Mouse (Mus musculus) B cell, adult 2 months (primary cell): ENCODE measurements around the gene Tspyl1.
"Not testable (repeated sequence)": the region's sequence is repeated elsewhere in the genome, so short reads cannot be mapped to it uniquely, and the experiment has no call there.

ENCODE experiments used
- DNase-seq, 2 experiments: peaks; one replicate each; pipeline ENCODE4 v3.0.0; 2022

Gene Tspyl1

DNA sequence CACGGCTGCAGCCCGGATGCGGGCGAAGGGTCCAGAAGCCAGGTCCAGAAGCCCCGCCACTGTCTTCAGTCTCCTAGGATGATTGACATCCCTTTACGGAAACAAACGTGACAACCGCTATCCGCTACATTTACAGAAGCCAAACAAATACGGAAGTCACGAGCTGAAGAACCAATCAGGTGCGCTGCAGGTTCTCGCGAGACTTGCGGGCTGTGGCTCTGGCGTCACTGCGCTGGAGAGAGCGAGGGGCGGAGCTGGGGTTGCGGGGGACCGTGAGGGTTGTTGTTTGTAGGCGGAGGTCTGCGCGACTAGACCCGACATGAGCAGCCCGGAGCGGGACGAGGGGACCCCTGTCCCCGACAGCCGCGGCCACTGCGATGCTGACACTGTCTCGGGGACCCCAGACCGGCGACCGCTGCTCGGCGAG, at the start of gene Tspyl1:
Tspyl1 (plus strand) TSS at position 229 of the 427 bp plus-strand sequence.
- peak; percentile 97 to 98 for DNase-seq

DNA sequence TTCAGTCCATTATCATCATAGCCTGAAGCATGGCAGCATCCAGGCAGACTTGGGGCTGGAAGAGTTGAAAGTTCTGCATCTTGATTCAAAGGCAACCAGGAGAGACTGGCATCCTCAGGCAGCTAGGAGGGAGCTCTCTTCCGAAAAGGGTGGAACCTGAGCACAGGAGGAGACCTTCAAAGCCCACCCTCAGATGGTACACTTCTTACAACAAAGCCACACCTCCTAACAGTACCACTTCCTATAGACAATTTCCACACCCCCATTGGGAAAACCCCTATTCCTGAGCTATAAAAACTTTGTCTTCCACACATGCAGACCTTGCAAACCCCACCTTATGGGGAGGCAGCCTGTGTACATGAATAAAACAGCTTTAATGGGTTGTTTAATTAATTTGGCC, 48.6 kb upstream of the Tspyl1 start:
- DNase-seq = no peak

DNA sequence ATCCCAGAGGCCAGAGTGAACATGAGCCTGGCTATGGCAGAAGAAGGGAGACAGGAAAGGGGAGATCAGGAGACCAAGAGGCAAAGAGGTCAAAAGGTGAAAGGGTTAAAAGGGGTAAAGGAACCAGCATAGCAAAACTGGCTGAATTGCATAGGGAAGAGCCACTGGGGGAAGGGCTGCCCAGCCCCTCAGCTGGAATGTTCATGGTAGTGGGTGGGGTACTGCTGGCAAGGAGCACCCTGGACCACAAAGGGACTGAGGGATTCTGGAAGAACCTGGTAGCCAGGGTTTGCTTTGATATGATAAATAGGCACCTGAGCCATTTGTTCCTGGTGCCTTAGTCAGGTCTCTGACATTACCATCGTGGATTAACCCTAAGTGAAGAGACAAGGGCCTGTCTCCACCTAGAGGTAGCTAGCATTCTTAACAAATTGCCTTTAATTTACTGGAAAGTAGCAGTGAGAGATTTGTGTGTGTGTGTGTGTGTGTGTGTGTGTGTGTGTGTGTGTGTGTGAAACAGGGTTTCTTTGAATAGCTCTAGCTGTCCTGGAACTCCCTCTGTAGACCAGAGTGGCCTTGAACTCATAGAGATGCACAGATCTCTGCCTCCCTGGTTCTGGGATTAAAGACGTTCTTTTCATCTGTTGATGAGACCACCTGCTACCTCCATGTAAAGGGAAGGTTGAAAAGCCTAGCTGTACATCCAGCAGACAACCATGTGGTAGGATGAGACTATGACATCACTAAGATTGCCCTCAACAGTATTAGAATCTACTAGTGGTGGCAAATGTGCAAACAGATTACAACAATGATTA, 47.9 kb upstream of the Tspyl1 start:
- DNase-seq = peak; percentile 9 to 13

DNA sequence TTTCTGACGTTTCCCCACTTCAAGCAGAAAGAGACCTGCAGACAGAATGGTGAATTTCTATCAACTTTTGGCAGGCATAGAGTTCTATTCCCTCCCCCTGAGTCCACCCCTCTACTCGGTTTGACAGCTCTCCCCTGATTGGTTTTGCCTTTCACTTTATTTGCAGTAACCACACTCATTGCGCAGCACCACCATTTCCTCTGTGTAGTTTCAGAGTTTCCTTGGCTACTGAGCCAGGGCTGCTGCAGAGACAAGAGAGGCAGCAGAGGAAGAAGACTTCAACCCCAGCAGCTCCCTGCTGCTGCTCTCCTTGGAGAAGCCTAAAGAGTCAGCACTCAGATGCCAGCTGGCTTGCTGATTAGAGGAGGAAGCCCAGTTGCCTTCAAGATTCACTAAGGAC, 46.6 kb upstream of the Tspyl1 start:
- no peak for DNase-seq

DNA sequence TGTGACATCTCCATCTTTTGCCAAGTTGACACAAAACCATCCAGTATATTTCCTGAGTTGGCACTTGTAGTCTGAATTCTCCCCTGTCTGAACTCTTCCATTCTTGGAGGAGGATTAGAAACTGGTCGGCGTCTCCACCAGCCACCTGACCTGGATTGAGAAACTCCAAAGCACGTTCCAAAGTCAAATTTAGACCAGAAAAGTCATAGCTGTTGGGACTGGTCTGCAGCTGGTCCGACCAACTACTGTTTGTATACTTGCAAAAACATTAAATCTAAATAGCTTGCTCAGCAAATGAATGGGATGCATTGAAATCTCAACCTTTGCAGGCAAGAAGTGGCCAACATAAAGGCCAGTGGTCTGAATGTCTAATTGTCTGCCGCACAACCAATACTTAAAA, 45.4 kb upstream of the Tspyl1 start:
- DNase-seq = no peak

DNA sequence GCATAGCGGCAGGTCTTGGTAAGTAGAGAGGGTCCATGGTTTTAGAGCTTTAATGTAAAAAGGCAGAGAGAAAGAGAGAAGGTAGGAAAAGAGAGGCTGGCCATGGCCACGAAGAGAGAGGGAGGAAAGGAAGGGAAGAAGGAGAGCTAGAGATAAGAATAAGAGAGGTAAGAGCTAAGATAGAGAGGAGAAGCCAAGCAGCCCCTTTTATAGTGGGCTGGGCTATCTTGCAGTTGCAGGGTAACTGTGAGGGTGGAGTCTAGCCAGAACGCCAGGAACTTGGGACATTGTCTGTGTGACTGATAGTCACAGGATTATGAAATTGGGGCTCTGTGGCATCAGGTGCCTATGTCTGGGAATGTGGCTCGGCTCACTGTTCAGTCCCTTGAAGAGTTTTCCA, 43.5 kb upstream of the Tspyl1 start:
- no peak for DNase-seq

DNA sequence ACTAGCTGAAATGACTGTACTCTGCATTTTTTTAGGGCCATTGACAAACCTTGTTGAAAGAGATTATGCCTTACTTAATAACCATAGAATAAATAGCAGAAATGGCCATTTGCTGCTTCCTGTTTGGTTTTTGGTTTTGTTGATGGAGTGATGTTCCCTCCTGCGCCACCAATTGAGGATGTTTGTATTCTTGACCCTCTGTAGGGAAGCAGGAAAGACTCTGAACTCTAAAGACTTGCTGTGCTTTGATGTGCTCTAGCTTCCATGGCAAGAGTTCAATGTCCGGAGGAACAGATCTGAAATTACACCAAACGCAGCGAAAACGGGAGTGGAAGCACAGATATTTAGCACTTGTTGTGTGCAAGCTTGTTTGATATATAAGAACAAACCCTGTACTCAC, 37.2 kb upstream of the Tspyl1 start:
- no peak for DNase-seq

DNA sequence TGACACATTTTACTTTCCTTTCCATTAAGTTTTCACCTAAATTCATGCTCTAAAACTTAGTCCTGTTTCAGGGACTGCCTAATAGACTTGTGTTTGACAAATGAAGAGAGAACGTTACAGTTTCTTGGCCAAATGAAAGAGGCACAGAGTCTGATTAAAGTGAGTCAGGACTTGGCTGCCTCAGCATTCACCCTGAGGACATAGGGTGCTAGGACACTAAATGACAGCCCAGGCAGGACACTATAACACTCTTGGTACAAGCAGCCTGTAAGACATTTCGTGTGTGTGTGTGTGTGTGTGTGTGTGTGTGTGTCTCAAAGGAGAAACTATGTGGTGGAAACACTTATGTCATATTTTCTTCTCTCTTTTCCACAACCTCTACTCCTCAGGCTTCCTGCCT, 35.9 kb upstream of the Tspyl1 start:
- DNase-seq = no peak

DNA sequence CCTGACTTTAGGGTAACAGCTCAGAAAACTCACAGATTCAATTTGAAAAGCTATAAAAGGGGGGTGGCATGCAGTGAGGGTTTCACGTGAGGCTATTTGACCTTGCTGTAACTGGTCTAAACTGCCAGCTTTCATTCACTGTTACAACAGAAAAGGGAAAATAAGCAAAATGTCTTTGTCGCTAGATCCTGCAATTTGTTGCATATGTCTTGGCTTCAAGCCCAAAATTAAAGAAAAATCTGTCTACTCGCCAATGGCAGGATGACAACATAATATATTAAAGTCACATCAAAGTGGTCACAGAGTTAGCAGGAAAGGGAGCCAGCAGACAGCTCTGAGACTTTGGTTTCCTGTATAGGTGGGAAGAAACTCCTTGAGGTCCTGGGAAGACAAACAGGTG, 34.2 kb upstream of the Tspyl1 start:
- DNase-seq = no peak

DNA sequence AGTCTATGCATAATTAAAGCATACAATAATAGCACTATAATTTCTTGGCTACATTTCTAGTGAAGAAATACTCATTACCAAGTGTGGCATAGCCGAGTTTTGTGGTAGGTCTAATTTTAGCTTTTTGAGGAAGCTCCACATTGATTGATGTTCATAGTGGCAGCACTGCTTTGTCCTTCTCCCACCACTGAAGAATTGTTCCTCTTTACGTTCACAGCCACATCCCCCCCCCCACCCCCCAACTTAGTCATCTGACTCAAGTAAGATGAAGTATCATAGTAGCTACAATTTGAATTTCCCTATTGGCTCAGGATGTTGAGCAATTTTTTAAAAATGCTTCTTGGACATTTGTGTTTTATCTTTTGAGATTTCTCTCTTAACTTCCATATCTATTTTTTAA, 32.4 kb upstream of the Tspyl1 start:
- DNase-seq = peak in 1 of 2 experiments; percentile 2

DNA sequence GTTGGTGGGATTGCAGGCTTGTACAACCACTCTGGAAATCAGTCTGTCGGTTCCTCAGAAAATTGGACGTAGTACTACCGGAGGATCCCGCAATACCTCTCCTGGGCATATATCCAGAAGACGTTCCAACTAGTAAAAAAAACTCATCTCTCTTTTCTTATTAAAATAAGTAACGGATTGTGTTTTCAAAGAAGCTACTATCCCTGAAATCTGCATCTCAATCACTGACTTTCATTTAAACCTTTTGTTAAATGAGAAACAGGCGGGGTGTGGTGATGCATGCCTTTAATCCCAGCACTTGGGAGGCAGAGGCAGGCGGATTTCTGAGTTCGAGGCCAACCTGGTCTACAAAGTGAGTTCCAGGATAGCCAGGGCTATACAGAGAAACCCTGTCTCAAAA, 29.2 kb upstream of the Tspyl1 start:
- DNase-seq = not testable (repeated sequence)

DNA sequence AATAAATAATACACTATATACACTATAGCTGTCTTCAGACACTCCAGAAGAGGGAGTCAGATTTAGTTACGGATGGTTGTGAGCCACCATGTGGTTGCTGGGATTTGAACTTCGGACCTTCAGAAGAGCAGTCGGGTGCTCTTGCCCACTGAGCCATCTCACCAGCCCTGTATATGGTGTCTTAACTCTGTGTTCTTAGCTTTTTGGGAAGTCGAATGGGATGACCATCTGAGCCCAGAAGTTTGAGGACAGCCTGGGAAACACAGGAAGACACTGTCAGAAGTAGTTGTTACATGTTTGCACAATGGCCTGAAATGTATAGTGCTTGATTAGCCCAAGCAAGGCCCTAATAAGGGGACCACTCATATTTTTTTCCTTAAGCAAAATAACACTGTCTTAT, 16.9 kb upstream of the Tspyl1 start:
- no peak for DNase-seq

DNA sequence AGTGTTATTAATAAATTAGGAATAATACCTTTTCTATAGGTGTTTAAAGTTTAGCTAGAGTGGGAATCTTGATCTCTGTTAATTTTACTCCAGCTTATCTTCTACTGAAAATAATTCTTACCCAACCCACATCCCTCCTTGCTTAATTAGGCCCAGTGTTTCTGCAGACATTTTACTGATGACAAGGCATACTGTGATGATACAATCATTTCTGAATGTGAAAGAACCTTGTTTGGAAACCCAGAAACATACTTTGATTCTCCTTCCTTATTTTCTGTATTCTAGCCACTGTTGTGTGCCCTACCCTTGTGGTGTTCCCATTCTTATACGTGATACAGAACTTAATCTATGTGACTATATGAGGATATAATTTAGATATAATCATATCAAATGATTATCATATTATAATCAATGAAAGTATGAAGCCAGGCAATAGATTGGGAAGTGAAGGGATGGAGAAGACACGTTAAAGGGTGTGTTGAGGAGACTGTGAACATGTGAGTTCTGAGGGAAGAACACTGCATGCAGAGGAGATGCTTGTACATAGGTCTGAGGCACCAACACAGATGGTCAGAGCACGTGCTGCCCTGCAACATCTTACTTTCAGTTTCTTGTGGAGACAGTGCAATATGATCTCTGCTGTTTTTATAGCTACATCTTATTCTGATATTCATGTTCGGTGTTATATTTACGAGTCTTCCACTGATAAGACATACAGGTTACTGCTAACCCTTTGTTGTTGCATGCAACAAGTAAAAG, 14.5 kb upstream of the Tspyl1 start:
- DNase-seq = no peak

DNA sequence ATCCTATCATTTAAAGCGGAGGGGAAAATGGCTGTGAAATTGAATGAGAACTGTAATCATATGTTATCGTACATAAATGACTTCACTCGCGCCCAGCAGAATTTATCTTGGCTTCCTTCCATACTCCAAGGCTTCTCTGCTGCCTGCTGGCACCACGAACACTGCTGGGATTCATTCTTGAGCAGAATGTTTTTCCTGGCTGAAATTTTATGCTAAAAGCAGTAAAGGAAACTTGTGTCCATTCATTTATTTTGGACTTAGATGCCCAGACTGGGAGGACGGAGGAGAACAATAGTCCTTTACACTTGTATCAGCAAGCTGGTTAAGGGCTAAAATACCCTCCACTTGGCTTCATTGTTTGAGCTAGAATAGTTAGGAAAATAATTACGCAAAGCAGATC, 10.3 kb upstream of the Tspyl1 start:
- DNase-seq = no peak

DNA sequence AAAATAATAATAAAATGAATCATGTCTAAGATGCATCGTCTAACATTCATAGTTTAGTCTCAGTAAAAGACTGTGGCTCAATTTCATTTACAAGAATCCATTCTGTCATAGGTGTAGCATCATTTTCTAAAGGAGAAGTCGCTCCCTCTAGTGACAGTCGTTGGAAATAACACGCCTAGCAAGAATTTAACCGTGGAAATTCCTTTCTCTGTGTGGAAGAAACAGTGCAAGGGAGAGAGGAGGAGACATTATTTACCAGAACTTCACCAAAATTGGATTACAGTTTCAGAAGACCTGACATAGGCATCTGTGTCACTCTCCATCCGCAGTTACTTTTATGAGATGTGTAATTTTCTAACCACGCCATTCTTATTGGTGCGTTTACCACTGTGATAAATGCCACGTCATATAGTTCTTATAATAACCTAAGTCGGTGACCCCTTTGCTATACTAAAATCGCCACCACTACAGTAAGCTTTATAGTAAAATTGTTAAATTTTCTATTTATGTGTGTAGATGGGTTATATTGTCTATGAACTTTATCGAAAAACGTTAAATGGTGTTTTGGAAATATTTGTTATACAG, 1.3 kb upstream of the Tspyl1 start:
- peak; percentile 47 to 51 for DNase-seq

DNA sequence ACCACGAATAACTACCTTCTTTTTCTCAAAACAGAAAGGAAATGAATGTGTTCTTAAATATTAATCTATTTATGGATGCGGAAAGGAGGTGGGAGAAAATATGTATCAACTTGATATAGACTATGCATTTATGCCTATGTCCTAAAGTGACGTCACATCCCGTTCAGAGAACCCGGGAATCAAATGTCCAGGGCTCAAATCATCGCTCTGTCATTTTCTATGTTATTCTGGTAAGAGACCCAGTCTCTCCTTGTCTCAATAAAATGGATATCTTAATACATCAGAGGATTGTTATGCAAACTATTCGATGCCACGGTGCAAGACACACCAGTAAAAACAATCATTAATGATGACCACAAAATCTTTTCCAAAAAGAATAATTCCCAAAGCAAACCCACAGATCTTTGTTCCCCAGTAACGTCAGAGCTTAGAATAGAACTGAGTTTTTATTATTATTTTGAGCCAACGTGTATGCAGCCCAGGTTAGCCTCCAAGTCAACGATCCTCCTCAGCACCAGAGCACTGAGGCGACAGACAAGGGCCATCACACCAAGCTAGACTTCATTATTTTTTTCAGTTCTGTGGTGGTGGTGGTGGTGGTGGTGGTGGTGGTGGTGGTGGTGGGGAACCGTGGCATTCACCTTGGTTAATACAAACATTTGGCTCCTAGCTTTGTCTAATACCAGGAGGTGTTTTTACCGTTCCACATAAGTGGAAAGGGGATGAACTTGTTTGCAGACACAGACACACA, 604 bp upstream of the Tspyl1 start:
- DNase-seq = peak in 1 of 2 experiments; percentile 22

DNA sequence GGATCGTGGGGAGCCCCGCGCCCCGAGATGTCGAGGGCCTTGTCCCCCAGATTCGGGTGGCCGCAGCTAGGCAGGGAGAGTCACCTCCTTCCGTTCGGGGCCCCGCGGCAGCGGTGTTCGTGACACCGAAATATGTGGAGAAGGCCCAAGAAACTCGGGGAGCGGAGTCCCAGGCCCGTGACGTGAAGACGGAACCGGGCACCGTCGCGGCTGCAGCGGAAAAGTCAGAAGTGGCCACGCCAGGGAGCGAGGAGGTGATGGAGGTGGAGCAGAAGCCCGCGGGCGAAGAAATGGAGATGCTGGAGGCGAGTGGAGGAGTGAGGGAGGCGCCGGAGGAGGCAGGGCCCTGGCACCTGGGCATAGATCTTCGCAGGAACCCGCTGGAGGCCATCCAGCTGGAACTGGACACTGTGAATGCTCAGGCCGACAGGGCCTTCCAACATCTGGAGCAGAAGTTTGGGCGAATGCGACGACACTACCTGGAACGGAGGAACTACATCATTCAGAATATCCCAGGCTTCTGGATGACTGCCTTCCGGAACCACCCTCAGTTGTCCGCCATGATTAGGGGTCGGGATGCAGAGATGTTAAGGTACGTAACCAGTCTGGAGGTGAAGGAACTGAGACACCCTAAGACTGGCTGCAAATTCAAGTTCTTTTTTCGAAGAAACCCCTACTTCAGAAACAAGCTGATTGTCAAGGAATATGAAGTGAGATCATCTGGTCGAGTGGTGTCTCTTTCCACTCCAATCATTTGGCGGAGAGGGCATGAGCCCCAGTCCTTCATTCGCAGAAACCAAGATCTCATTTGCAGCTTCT, 639 bp downstream of the Tspyl1 start:
- no peak for DNase-seq

DNA sequence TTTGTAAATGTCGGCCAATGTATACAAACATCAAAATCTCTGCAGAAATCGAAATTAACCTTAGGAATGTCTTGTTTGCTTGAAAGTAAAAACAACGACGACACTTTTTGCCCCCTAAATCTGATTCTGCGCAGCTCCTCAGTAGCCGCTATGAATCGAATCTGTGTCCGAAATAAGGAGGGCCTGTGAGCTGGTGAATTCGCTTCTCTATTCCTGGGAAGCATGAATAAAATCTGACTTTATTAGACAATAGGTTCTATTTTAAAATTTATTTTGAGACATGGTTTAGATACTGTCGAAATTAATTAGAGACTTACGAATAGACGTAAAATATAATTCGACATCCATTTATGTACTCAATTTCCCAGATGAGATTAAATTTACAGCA, 14.9 kb downstream of the Tspyl1 start:
- DNase-seq = no peak

DNA sequence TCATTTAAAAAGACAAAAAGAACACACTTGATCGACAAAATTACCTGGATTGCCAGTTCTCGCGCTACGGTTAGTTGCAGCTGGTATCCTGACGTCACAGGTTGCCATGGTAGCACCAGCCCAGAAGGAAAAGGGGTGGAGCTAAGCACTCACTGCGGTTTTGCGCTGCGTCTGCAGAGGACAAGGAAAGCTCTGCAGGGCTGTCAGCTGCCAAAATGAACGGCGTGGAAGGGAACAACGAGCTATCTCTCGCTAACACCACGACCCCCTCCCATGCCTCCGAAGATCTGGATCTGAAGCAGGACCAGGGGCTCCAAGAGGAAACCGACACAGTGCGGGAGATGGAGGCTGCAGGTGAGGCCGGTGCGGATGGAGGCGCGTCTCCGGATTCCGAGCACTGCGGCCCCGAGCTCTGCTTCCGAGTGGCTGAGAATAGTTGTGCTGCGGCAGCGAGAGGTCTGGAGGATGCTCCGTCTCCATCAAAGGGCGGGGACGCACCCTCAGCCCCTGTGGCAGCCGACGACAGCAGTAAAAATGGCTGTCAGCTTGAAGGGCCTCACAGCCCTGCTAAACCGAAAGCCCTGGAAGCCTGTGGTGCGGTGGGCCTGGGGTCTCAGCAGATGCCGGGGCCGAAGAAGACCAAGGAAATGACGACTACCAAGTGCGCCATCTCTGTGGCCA, 15.4 kb downstream of the Tspyl1 start, which contains the start of gene Tspyl4:
Tspyl4 (plus strand) TSS at position 144 of the 681 bp plus-strand sequence.
- peak; percentile 93 to 94 for DNase-seq

DNA sequence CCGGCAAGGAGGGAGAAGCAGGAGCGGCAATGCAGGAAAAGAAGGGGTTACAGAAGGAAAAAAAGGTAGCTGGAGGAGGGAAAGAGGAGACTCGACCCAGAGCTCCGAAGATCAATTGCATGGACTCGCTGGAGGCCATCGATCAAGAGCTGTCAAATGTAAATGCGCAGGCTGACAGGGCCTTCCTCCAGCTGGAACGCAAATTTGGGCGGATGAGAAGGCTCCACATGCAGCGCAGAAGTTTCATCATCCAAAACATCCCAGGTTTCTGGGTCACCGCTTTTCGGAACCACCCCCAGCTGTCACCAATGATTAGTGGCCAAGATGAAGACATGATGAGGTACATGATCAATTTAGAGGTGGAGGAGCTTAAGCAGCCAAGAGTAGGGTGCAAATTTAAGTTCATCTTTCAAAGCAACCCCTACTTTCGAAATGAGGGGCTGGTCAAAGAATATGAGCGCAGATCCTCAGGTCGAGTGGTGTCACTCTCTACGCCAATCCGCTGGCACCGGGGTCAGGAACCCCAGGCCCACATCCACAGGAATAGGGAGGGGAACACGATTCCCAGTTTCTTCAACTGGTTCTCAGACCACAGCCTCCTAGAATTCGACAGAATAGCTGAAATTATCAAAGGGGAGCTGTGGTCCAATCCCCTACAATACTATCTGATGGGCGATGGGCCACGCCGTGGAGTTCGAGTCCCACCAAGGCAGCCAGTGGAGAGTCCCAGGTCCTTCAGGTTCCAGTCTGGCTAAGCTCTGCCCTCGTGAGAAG, 16.2 kb downstream of the Tspyl1 start:
- DNase-seq = no peak

DNA sequence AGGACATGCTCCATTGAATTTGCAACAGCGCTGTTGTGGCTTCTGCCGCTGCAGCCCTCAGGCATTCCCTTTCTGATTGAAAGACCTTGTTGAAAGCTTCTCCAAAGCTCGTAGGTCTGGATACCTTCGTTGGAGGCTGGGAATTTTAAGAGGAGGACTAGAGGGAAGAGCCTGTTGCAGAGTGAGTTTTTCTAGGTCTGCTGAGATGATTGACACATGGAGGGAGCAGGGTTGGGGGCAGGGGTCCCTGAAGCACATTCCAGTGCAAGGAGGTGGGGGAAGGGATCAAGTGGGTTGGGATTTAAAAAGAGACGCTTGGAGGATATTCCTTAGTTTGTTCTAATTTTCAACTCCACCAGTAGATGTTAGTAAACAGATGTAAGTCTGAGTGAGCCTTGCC, 18.4 kb downstream of the Tspyl1 start:
- DNase-seq = no peak
